Mouse (Mus musculus): ENCODE results near the gene Vps39.

DNA sequence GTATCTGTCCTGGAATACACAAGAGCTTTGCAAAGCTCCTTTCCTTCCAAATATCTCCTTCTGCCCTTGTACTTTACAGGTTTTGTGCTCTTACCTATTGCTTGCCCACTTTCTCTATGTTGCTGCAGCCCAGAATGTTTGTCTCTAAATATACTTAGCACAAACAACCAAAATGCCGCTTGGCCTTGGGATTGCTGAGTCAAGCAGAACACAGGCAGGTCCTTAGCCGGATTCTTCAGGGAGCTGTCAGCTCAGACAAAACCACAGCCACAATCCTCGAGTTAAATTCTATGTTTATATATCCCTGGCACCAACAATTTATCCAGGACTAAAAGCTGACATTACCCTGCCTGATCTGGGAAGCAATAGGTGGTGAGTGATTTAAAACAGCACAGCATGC, 36.4 kb upstream of the Vps39 start:
- TF ChIP-seq CTCF (IDR thresholded peaks at IDR 0.05) = no peak
- TF ChIP-seq POLR2A (IDR thresholded peaks at IDR 0.05; ENCODE audit: insufficient read depth, low read depth, low read length) = no peak
- no peak for TF ChIP-seq EP300 (IDR thresholded peaks at IDR 0.05; ENCODE audit: insufficient read depth, low read depth, low read length)

Data from heart, adult 2 months (tissue).